Mouse (Mus musculus): ENCODE data around the gene D930048N14Rik.
"Not testable (repeated sequence)": the region's sequence is repeated elsewhere in the genome, so short reads cannot be mapped to it uniquely, and the experiment has no call there.

The D930048N14Rik gene

DNA sequence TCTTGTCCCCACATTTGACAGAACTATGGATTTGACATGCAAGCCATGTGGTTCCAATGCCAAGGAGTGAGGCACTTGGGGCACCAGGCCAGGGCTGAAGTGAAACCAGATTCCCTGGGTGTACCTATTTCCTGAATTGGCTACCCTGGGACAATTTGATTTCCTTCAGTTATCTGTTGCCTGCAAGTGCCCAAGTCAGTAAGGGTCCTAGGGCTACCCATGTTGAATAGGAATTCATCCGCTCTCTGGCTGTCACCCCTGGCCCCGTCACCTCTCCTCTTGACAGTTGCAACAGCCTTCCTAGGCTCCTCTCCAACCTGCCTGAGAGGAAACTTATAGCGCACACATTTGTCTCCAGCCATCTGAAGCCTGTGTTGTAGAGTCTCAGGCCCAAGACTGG lies 4.1 kb downstream of the D930048N14Rik start:
- DNase-seq: no peak

DNA sequence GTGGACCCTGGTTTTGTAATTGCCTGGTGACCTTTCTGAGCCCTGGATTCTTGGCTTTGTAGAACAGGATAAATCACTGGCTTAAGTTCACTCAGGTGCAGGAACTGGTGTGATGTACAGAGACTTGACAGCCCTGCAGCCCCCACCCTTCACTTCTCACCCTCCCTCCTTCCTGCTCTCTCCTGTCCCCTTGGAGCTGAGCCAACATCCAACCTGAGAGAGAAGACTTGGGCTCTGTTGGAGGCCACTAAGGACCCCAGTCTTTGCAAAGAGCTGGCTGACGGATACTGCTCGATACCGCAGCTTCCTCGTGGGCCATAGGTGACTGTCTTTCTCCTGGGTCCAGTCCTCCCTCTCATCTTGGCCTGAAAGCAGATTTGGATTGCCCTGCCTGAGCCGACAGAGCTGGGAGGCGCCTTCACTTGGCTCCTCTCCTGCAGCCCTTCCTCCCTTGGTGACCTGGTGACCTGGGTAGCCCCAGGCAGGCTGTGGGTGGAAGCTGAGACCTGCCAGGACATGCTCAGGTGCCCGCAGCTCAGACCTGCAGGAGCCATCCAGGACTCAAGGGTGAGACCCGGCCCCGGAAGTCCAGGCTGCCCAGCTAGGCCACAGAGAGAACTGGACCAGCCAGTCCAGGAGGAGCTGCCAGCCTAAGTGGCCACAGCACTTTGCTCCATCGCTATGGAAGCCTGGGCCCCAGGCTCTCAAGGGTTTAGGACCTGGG lies 6.2 kb downstream of the D930048N14Rik start:
- DNase-seq: no peak

DNA sequence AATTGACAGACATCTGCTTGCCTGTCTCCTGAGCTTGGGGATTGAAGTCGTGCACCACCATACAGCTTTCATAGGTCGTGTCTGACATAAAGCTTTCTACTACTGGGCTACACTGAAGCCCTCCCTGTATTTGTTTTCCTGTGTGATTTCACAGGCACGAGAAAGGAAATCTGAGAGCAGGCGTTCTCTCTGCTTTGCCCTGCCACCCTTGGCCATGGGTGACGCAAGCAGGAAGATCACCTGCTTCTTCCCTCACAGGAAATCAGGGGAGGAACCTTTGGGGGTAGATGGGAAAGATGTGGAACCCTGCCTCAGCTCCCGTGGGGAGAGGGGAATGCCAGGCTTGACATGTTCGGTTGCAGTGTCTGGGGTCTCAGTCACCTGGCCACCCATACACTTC lies 7.5 kb downstream of the D930048N14Rik start:
- DNase-seq: no peak

DNA sequence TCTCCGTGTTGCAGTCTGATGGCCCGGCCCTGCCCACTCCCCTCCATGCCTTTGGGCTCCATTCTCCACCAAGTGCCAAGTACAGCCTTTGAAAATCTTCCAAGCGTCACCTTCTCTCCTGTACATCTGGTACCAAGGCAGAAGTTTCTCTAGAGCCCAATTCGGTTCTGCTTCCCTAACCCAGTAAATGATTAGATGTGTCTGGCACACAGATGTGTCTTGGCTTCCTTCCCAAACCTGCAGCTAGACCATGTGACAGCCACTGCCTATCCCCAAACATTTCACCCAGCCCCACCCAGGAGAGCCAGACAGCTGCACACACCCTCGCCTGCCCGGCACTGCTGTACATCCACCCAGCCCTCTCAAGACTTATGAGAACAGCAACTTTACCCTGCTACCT lies 8.0 kb downstream of the D930048N14Rik start:
- no peak for DNase-seq

DNA sequence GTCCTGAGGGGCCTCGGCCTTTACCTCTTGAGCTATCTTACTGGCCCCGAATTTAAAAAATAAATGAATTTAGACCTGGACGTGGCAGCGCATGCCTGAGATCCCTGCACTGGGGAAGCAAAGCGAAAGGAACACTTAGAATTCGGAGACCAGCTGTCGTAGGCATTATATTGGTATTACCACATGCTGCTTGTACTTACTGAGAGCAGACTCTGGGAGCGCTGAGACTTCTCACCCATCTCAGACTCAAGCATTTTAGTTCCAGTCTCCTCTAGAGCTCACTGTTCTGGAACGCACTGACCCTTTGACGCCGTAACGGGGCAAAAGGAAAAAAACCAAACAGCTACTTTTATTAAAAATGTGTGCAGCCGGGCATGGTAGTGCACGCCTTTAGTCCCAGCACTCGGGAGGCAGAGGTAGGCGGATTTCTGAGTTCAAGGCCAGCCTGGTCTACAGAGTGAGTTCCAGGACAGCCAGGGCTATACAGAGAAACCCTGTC lies 11.2 kb downstream of the D930048N14Rik start:
- DNase-seq: no peak

DNA sequence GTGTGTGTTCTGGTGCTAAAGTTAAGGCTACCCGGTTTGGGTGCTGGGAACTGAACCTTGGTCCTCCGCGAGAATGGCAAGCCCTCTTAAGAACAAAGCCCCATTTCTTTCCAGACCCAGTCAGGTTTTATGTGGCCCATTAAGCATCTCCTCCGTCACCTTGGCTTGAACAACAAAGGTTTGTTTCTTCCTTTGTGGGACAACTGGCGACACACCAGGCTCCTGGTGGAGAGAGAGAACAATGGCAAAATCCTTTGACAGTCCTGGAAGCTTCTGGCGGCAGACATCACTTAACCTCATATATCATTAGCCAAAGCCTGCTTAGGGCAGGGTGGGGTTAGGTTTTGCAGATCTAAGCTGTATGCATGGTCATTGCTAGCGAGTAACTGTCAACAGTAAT lies 11.9 kb downstream of the D930048N14Rik start:
- no peak for DNase-seq

DNA sequence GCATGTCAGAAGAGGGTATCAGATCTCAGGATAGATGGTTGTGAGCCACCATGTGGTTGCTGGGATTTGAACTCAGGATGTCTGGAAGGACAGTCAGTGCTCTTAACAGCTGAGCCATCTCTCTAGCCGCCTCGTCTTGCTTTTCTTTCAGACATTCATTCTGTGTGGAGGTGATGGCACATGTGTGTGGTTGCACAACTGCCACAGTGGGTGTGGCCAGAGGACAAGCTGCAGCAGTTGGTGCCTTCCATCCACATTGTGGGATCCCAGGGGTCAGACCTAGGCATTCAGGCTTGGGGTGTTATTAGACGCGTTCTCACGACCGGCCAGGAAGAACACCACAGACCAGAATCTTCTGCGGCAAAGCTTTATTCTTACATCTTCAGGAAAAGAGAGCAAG lies 14.0 kb downstream of the D930048N14Rik start:
- not testable (repeated sequence) for DNase-seq

DNA sequence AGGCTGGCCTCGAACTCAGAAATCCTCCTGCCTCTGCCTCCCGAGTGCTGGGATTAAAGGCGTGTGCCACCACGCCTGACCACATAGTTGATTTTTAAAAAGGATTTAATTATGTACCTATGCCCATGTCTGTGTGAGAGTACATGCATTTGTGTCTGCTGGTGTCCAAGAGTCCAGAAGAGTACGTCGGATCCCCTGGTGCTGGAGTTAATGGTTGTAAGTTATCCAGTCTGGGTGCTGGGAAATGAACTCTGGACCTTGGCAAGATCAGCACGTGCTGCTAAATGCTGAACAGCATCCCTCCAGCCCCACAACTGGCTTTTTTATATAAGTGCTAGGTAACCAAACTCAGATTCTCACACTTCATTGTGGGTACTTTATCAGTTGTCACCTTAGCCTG lies 20.1 kb downstream of the D930048N14Rik start:
- no peak for DNase-seq

DNA sequence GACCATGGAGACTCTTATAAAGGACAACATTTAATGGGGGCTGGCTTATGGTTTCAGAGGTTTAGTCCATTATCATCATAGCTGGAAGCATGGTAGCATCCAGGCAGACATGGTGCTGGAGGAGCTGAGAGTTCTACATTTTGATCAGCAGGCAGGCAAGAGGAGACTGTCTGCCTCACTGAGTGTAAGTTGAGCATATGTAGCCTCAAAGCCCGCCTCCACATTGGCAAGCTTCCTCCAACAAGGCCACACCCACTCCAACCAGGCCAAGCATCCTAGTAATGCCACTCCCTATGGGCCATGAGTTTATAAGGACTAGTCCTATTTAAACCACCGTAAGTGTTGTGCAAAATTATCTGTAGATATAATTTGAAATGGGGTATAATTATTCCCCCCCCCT lies 20.6 kb downstream of the D930048N14Rik start:
- no peak for DNase-seq

DNA sequence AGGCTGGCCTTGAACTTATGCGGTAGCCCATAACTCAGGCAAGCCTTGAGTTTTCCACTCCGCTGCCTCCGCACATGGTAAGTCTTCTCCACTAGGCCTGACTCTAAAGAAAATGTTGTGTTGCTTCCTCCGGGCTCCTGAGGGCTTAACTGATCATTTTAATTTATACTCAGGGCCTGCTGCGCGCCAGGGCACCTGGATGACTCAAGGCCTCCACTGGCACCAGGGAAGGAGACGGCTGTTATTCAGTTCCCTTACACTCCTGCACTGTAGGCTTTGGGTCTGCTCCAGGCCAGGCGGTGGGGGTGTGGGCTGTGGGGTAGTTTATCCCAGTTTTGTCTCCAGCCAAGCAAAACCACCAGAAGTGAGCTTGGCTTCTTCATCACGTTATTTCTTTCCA lies 22.5 kb downstream of the D930048N14Rik start:
- no peak for DNase-seq

DNA sequence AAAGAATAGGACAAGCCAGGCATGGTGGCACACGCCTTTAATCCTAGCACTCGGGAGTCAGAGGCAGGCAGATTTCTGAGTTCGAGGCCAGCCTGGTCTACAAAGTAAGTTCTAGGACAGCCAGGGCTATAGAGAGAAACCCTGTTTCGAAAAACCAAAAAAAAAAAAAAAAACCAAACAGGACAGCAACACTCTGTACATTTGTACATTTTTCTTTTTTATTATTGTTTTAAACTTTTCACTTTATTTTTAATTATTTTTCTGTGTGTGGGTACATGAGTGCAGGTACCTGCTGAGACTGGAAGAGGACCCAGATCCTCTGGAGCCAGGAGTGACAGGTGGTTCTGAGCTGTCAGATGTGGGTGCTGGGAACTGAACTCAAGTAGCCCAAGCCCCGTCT lies 24.6 kb downstream of the D930048N14Rik start:
- no peak for DNase-seq

DNA sequence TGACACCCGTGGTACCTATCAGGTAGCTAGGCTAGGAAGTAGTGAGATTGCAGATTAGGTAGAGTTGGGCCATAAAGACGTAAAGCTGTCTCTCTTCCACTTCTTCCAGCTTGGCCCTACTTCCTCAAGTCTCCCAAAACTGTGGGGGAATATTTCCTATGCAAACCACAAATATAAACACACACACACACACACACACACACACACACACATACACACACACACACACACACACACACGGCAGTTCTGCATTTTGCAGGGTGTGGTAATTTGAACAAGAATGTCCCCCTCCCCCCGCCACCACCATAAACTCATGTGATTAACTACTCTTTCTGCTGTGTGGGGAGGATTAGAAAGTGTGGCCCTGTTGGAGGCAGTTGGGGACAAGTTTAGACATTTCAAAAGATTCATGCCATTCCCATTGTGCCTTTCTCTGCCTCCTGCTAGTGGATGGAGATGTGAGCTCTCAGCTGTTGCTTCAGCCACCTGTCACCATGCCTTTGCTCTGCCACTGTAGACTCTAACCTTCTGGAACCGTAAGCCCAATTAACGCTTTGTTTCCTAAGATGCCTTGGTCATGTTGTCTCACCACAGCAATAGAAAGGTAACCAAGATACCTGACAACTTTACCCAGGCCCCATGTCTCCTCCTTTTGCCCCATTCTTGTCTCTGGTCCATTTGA lies 27.1 kb downstream of the D930048N14Rik start:
- DNase-seq: no peak

DNA sequence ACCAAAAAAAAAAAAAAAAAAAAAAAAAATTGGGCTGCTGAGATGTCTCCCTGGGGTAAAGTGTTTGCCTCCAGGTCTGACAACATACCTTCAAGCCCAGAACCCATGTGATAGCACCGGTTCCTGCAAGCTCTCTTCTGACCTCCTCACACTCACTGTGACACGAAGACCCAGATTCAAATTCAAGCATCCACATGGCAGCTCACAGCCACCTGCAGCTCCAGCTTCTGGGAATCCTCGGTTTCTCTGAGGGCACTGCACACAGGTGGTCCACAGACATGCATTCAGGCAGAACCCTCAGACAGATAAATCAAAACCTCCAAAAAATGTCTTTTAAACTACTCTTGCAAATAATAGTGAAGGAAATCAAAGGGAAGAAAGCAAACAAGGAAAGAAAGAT lies 28.7 kb downstream of the D930048N14Rik start:
- no peak for DNase-seq

DNA sequence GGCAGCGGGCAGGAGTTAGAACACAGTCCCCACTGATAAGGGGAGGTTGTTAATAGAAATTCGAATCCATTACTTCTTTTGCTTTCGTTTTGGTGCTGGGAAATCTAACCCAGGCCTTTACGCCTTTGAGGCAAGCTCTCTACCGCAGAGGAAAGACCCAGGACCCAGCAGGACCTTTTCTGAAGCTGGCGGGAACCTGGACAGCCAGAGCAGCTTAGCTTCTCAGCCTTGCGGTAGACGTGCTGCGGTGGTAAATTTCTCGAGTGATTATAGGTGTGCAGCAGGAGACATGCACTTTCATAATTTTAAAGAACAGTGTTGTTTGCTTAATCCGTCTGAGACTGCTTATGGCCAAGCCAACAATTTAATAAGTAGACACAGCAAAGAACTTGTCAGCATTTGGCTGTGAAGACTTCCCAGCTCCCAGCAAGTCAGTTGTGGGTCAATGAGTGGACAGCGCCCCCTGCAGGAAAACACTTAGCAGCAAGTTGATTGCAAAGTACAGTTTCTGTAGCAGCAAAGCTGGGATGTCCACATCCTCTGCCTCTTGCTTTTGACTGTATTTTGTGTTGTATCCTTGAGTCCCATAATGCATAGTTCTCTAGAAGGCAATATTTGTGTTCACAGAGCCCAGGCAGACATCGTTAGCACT lies 30.7 kb downstream of the D930048N14Rik start:
- DNase-seq: peak; percentile 85

DNA sequence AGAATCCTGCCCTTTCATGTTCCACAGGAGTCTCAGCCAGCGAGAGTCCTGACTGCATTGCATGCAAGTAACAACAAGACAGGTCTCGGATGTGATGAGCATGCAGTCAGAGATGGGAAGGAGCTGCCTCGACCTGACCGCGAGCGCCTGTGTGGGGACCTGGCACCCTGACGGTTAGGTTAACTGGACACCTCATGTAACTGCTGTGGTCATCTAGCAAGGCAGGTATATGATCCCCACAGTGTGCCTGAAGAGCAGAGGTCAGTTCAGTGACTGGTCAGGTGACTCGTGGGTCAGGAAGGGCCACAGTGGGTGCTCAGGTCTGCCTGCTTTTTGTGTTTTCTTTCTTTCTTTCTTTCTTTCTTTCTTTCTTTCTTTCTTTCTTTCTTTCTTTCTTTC lies 31.2 kb downstream of the D930048N14Rik start:
- DNase-seq: no peak

DNA sequence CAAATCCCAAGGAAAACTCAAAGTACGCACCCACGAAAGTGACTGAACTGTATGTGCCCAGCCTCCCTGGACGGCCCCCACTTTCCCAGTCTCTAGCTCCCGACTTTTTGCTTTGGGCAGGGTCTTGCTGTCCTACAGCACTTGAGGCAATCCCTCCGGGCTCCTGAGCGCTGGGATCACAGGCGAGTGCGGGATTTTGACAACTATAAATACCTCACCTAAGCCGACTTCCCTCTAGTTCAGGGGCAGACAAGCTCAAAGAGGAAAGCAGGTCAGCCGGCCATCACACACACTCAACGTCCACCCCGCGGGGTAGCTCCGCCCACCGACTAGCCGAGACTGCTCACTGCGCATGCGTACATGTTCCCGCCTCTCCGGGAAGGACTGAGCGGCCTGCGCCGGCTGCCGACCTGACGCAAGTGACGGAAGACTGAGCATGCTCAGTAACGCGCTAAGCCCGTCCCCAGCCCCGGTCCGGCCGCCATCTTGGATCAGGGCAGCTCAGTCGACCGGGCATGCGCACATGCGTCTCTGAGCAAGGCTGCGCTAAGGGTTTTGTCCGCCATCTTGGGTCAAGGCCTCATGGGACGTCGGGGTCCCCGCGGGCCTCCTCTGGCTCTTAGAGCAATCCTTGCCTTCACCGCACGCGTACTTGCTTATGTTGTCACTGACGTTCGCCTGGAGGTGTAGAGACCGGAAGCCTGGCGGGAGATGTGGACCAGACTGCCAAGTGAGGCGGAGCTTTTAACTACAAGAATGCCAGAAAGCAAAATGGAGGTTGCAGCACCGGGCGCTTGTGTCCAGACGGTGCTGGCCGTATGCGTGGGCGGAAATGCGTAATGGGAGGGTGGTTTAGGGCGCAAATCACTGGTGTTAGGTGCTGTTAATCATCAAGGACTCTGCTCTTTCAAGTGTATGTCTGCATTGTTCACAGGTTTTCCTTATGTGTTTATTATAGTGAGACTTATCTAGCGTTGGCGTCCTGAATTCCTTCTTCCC lies 37.9 kb downstream of the D930048N14Rik start, which contains the start of gene 0610009B22Rik:
TSS of gene 0610009B22Rik (minus strand) at position 545 of the 999 bp plus-strand sequence.
- peak; percentile 99 for DNase-seq

DNA sequence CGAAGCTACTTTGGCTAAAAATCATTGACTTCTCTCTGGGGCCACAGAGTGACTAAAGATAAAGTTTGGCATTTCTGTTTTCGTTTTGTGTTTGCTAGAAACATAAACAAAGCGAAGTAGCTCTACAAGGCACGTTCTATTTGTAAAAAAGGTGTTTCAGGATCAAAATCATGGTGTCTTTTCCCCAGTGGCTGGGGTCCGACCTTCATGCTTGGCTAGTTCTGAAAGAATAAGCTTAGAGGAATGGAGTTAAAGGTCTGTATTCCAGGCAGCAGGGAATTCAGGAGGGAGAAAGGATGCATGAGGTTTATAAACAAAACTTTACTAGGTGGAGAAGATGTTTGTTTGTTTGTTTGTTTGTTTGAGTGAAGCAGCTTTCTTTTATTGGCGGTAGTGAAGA lies 38.6 kb downstream of the D930048N14Rik start:
- DNase-seq: no peak

DNA sequence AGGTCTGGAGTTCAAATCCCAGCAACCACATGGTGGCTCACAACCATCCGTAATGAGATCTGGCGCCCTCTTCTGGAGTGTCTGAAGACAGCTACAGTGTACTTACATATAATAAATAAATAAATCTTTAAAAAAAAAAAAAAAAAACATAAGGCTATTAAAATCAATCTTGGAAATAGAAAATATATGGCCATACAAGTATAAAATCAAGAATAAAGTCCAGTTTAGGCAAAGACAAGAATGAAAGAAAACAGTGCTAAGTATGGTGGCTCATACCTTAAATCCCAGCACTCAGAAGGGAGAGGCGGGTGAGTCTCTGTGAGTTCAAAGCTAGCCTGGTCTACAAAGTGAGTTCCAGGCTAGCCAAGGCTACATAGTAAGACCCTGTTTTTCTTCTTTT lies 39.8 kb downstream of the D930048N14Rik start:
- not testable (repeated sequence) for DNase-seq

DNA sequence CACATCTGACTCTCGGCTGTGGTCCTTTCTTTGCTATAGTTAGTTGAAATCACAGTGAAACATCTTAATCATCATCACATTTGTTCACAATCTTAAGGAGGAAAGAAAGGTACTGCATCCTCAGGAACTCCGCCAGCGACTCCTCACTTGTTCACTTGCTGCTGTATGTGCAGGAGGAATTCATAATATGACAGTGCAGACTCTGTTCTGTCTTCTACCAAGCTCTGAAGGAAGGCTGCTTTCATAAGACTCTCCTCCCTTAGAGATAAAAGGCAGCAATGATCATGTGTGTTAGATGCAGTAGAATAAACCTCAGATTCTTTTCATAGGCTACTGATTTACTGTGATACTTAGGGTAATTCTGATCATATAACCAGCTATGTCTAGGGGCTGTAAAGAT lies 44.2 kb downstream of the D930048N14Rik start:
- DNase-seq: no peak

DNA sequence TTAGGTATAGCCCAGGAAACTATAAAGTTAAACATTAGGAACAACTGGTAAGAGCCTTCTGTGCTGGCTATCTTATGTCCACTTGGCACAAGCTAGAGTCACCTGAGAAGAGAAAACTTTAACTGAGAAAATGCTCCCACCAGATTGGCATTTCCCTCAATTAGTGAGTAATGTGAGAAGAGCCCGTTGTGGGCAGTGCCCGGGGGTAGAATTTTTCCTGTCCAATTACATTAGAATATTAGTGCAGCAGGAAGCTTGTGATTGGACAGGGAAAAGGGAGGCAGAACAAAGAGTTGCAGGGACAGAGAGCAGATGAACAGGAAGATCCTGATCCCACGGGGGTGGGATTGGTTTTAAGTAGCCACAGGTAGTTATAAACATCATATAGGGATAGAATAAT lies 52.1 kb downstream of the D930048N14Rik start:
- DNase-seq: no peak

DNA sequence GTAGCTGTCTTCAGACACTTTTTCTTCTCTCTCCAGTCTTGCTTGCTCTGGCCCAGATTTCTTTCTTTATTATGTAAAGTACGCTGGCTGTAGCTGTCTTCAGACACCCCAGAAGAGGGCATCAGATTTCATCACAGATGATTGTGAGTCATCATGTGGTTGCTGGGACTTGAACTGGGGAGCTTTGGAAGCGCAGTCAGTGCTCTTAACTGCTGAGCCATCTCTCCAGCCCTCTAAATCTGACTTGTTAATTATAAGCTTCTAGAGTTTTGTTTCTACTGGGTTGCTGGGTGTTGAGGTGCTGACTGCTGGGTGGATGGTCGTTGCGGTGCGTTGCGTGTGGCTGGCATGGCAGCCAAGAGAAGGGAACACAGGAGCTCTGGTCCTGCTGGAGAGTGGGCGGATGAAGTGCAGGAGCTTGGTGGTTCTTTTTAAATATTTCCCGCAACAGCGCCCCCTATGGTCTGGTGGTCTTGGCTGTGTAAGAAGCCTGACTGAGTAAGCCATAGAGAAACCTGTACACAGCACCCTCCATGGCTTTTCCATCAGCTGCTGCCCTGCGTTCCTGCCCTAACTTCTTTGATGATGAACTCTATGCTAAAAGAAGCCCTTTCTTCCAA lies 52.7 kb downstream of the D930048N14Rik start:
- no peak for DNase-seq

DNA sequence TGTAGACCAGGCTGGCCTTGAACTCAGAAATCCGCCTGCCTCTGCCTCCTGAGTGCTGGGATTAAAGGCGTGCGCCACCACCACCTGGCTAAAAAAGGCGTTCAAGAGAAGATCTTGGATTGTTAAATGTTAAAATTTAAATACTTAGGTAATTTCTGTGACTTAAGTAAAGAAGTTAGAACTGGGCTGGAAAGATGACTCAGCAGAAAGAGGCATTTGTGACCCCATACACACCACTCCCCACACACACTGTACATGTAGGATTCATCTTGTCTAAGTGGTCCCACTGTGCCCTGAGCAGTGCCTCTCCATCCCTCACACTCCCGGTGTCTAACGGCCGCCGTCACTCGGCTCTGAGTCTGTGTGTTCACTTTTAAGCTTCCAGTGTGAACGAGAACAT lies 55.7 kb downstream of the D930048N14Rik start:
- no peak for DNase-seq

All from cerebellum, adult 9-10 months (tissue).